Mouse (Mus musculus): ENCODE data around the gene Zbtb8b. TPM values are rescaled to one million over a fixed set of nuclear protein-coding genes. Genes with fewer than 3 reads are reported as not detected.
"Not testable (repeated sequence)": the region's sequence is repeated elsewhere in the genome, so short reads cannot be mapped to it uniquely, and the experiment has no call there.

The Zbtb8b gene
- polyA plus RNA-seq, 1 experiment from 2014 or later, result 2.4 TPM

DNA sequence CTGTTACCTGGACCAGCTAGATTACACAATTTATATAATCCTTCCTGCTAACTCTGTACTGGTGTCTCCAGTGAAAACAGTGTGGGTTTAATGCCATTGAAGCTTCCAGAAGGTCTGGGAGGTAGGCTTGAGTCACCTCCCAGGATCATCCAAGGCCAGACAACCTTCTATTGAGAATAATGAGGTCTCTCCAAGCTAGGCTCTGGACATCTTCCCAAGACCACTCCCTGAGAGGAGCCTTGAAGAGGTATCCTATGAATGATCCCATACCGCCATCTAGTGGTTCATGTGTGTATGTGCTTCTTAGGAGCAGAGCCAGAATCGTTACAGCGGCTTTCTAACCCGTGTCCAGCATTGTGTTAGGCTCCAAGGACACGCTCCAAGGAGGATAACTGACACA is 14.6 kb upstream of the Zbtb8b start:
- Histone ChIP-seq H3K36me3 (replicated peaks) (no peaks in the 10 kb centered on the region), H3K4me3 (no peak overlapping the region), H3K27me3 (replicated peaks; ENCODE audit: low read depth, poor library complexity, severe bottlenecking) (no peaks in the 10 kb centered on the region), H3K9me3 (no peaks in the 10 kb centered on the region), H3K4me1 (no peaks in the 10 kb centered on the region), H3K27ac (replicated peaks) (no peak overlapping the region)
- WGBS, result 7% methylated on average over 5 of the region's 5 CpGs
- DNase-seq (ENCODE audit: low spot score), result peak; percentile 58

DNA sequence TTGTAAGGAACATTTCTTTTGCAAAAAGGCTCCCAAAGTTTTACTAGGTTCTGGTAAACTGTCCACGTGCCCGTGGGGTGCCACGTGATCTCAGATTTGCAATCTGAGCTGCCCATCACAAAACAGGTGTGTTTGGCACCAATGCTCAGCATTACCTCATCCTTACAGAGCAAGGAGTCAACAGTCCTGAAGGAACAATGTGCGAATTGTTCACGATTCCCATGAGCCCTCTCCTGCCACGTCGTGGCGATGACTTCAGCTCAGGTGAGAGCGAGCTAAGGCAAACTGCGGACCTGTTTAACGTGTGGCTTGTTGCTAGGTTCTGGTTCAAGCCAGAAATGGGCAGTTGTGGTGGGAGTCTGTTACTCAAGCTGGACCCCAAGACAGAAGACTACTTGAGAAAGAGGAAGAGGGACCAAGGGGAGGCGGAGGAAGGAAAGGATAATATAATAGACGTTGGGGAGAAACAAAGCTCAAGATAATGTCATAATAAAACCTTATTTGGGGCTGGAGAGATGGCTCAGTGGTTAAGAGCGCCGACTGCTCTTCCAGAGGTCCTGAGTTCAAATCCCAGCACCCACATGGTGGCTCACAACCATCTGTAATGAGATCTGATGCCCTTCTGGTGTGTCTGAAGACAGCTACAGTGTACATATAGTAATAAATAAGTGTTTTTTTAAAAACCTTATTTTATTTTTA is 11.0 kb upstream of the Zbtb8b start:
- no peaks in the 10 kb centered on the region for H3K9me3 ChIP-seq
- 85% methylated on average over 15 of the region's 15 CpGs for WGBS
- DNase-seq (ENCODE audit: low spot score), result no peak
- no peak overlapping the region for H3K4me3 ChIP-seq
- H3K27ac ChIP-seq (replicated peaks), result no peak overlapping the region
- H3K36me3 ChIP-seq (replicated peaks), result no peaks in the 10 kb centered on the region
- H3K27me3 ChIP-seq (replicated peaks; ENCODE audit: low read depth, poor library complexity, severe bottlenecking), result no peaks in the 10 kb centered on the region
- H3K4me1 ChIP-seq, result no peaks in the 10 kb centered on the region

DNA sequence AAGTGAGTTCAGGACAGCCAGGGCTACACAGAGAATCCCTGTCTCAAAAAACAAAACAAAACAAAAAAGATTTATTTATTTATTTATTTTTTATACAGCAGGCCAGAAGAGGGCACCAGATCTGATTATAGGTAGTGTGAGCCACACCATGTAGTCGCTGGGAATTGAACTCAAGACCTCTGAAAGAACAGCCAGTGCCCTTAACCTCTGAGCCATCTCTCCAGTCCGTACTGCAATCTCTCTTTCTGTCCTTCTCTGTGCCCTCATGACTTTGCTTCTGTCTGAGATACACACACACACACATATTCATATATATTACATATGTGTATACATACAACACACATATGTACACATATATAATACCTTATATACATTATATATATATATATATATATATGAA is 10.2 kb upstream of the Zbtb8b start:
- Histone ChIP-seq H3K9me3 (no peaks in the 10 kb centered on the region), H3K27me3 (replicated peaks; ENCODE audit: low read depth, poor library complexity, severe bottlenecking) (no peaks in the 10 kb centered on the region), H3K36me3 (replicated peaks) (no peaks in the 10 kb centered on the region), H3K4me1 (no peaks in the 10 kb centered on the region), H3K27ac (replicated peaks) (no peak overlapping the region), H3K4me3 (no peak overlapping the region)
- 80% methylated on average over 2 of the region's 2 CpGs for WGBS
- no peak for DNase-seq (ENCODE audit: low spot score)

DNA sequence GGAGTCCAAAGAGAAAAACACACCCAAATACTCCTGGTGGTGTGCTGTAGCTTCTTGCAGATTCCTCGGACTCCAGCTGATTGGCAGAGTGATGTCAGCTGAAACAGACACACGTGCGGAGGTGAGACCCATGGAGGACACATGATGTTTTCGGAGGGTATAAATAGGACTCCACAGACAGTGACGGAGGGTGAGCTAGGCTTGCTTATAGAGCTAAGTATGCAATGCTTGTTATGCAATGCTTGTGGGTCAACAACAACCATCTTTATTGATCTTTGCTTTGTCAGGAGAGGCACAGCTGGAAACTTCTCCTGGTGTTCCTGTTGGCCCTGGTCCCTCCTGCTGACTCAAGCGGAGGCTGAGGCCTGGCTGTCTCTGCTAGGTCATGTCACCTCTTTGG is 8.1 kb upstream of the Zbtb8b start:
- DNase-seq (ENCODE audit: low spot score), result no peak
- Histone ChIP-seq H3K9me3 (no peaks in the 10 kb centered on the region), H3K4me3 (no peak overlapping the region), H3K4me1 (peaks cover 5% of the 10 kb centered on the region; the same call in 1 of the 2 replicates), H3K36me3 (replicated peaks) (no peaks in the 10 kb centered on the region), H3K27me3 (replicated peaks; ENCODE audit: low read depth, poor library complexity, severe bottlenecking) (no peaks in the 10 kb centered on the region), H3K27ac (replicated peaks) (no peak overlapping the region)
- 89% methylated on average over 6 of the region's 6 CpGs for WGBS

DNA sequence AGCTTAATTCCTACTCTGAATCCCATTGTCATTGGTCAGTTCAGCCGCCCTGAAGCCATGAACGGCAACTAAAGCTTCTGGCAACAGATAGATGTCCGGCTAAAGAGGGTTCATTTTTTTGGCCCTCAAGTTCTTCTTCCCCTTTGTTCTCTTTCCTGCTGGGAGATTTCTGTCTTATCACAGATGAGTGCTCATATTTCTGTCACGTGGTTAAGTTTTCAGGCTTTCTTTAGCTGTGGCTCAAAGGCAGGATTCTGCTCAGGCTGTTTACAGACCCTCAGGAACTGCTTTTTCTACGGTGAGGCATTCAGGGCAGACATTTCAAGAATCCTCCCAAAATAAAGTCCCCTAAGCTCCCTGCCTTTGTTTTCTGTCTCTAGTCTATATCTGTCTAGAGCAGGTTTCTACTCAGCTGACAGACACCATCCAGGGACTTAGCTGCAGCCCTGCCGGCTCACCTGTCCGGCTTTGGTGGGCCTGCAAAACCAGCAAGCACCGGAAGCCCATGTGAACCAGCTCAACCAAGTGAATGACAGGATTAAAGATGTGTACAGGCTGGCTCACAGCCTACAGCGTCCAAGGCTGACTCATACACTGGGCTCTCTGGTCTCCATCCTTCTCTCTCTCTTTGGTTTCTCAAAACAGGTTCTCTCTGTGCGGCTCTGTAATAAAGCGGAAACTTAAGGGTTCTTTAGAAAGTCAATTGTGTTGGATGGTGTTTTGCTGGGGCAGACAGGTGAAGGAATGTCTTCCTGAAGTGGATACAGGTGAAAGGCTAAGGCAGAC is 7.3 kb upstream of the Zbtb8b start:
- no peaks in the 10 kb centered on the region for H3K9me3 ChIP-seq
- no peak overlapping the region for H3K27ac ChIP-seq (replicated peaks)
- no peak overlapping the region for H3K4me3 ChIP-seq
- peaks cover 5% of the 10 kb centered on the region; the same call in 1 of the 2 replicates for H3K4me1 ChIP-seq
- no peaks in the 10 kb centered on the region for H3K36me3 ChIP-seq (replicated peaks)
- peaks cover 3% of the 10 kb centered on the region for H3K27me3 ChIP-seq (replicated peaks; ENCODE audit: low read depth, poor library complexity, severe bottlenecking)
- 81% methylated on average over 11 of the region's 11 CpGs for WGBS
- no peak for DNase-seq (ENCODE audit: low spot score)

DNA sequence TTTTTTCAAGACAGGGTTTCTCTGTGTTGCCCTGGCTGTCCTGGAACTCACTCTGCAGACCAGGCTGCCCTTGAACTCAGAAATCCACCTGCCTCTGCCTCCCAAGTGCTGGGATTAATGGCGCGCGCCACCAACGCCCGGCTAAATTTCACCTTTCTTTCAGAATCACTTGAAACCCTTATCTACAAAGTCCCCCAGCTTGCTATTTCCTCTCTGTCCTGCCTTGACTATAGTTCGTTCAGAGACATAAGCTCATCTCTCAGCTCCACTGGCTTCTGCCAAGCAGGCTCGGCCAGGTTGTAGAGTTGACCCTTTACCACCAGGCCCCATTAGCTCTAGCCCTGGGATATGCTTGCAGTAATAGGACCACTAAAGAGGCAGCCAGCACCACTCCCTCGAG is 6.7 kb upstream of the Zbtb8b start:
- H3K9me3 ChIP-seq, result no peaks in the 10 kb centered on the region
- no peak for DNase-seq (ENCODE audit: low spot score)
- H3K27me3 ChIP-seq (replicated peaks; ENCODE audit: low read depth, poor library complexity, severe bottlenecking), result peaks cover 9% of the 10 kb centered on the region
- H3K4me1 ChIP-seq, result peaks cover 5% of the 10 kb centered on the region; the same call in 1 of the 2 replicates
- H3K4me3 ChIP-seq, result no peak overlapping the region
- H3K36me3 ChIP-seq (replicated peaks), result no peaks in the 10 kb centered on the region
- no peak overlapping the region for H3K27ac ChIP-seq (replicated peaks)
- 81% methylated on average over 8 of the region's 8 CpGs for WGBS

DNA sequence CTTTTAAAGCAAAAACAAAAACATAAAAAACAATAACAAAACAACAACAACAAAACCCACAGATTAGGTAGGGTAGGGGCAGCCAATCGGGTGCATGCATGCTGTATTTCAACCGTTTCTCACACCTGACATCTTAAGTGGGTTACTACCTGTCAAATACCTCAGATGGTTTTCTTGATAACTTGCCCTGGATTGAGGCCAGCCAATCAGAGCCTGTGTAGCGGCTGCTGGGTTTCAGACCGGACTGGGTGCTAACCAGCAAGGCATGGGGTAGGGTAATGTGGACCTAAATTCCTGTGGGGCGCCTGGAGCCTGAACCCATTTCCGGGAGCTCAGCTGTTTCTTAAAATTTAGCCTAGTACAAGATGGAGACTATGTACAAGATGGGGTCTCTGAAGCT is 492 bp upstream of the Zbtb8b start:
- no peak for DNase-seq (ENCODE audit: low spot score)
- Histone ChIP-seq H3K36me3 (replicated peaks) (no peaks in the 10 kb centered on the region), H3K4me1 (peaks cover 15% of the 10 kb centered on the region), H3K9me3 (no peaks in the 10 kb centered on the region), H3K4me3 (peak overlapping the region; percentile 61), H3K27me3 (replicated peaks; ENCODE audit: low read depth, poor library complexity, severe bottlenecking) (peaks cover 43% of the 10 kb centered on the region), H3K27ac (replicated peaks) (no peak overlapping the region)
- WGBS, result 29% methylated on average over 6 of the region's 6 CpGs

DNA sequence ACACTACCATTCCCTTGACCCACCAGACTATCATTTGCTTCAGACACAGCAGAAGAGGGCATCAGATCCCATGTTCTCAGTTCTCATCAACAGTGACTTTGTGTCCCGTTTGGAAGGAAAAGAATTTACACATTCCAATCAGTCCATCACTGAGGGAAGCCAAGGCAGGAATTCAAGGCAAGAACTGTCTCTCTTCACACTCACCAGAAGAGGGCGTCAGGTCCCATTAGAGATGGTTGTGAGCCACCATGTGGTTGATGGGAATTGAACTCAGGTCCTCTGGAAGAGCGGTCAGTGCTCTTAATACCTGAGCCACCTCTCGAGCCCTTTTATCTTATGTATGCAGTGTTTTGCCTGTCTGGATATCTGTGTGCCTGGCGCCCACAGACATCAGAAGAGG is 22.3 kb downstream of the Zbtb8b start:
- H3K36me3 ChIP-seq (replicated peaks), result no peaks in the 10 kb centered on the region
- no peaks in the 10 kb centered on the region for H3K9me3 ChIP-seq
- no peak for DNase-seq (ENCODE audit: low spot score)
- H3K4me3 ChIP-seq, result no peak overlapping the region
- no peak overlapping the region for H3K27ac ChIP-seq (replicated peaks)
- no peaks in the 10 kb centered on the region for H3K27me3 ChIP-seq (replicated peaks; ENCODE audit: low read depth, poor library complexity, severe bottlenecking)
- 77% methylated on average over 5 of the region's 5 CpGs for WGBS
- H3K4me1 ChIP-seq, result no peaks in the 10 kb centered on the region

DNA sequence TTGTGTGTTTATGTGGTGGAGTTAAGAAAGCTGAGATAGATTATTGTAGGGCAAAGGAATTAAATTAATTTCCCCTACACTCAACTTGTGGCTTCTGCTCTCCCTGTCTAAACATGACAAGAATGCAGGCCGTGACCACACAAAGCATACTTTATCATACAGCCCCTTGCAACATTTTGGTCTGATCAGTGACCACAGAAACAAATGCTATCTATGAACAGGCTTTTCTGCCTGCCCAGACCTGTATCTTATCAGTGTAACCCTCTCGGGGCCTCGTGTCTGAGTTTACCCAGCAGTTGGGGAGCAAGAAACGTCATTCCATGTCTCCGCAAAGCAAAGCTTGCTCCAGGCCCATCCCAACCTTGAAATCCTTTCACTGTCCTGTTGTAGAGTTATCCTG is 24.2 kb downstream of the Zbtb8b start:
- WGBS, result 81% methylated on average over 5 of the region's 5 CpGs
- Histone ChIP-seq H3K4me1 (no peaks in the 10 kb centered on the region), H3K4me3 (no peak overlapping the region), H3K27ac (replicated peaks) (no peak overlapping the region), H3K36me3 (replicated peaks) (no peaks in the 10 kb centered on the region), H3K27me3 (replicated peaks; ENCODE audit: low read depth, poor library complexity, severe bottlenecking) (no peaks in the 10 kb centered on the region), H3K9me3 (no peaks in the 10 kb centered on the region)
- no peak for DNase-seq (ENCODE audit: low spot score)

DNA sequence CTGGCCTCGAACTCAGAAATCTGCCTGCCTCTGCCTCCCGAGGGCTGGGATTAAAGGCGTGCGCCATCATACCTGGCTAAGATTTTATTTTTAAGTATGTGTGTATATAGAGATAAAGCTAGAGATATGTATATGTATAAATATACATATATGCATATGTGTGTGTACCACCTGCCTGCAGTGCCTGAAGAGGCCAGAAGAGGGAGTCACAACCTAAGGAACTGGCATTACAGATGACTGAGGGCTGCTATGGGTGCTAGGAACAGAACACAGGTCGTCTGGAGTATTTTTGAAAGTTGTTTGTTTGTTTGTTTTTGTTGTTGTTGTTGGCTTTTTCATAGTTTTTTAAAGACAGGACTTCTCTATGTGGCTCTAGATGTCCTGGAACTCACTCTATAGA is 24.8 kb downstream of the Zbtb8b start:
- no peak overlapping the region for H3K4me3 ChIP-seq
- 93% methylated on average over 5 of the region's 5 CpGs for WGBS
- H3K27me3 ChIP-seq (replicated peaks; ENCODE audit: low read depth, poor library complexity, severe bottlenecking), result no peaks in the 10 kb centered on the region
- no peaks in the 10 kb centered on the region for H3K9me3 ChIP-seq
- H3K27ac ChIP-seq (replicated peaks), result no peak overlapping the region
- no peaks in the 10 kb centered on the region for H3K36me3 ChIP-seq (replicated peaks)
- DNase-seq (ENCODE audit: low spot score), result no peak
- H3K4me1 ChIP-seq, result no peaks in the 10 kb centered on the region

DNA sequence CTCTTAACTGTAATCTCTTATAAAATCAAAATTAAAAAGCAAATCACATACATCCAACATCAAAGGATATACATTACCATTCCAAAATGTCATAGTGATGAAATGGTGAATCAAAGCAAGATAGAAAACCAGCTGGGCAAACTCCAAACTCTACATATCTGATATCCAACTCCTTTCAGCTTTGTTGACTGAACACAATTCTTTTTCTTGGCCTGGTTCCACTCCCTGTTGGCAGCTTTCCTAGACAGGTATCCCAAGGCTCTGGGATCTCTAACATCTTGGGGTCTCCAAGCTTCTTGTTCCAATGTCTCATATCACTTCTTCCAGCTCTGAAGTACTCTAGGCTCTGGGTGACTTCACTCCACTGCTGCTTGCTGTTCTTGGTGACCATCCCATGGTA is 29.7 kb downstream of the Zbtb8b start:
- no peaks in the 10 kb centered on the region for H3K36me3 ChIP-seq (replicated peaks)
- H3K4me1 ChIP-seq, result peaks cover 9% of the 10 kb centered on the region

DNA sequence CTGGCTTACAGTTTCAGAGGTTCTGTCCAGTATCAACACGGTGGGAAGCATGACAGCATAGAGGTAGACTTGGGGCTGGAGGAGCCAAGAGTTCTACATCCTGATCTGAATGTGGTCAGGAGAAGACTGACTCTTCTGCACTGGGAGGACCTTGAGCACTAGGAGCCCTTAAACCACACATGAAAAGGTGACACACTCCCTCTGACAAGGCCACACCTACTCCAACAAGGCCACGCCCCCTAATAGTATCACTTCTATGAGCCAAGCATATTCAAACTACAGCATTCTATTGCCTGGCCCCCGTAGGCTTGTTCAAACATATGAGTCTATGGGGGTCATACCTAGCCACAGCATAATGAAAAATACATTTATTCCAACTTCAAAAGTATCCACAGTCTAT is 30.1 kb downstream of the Zbtb8b start:
- not testable (repeated sequence) for DNase-seq (ENCODE audit: low spot score); H3K9me3 ChIP-seq; H3K4me3 ChIP-seq; H3K27ac ChIP-seq (replicated peaks); H3K36me3 ChIP-seq (replicated peaks); H3K4me1 ChIP-seq
- peaks cover 16% of the 10 kb centered on the region for H3K27me3 ChIP-seq (replicated peaks; ENCODE audit: low read depth, poor library complexity, severe bottlenecking)
- WGBS, result 86% methylated on average over 3 of the region's 3 CpGs

More for the DNA sequence above, 29.7 kb downstream of the Zbtb8b start:
- DNase-seq (ENCODE audit: low spot score), result no peak
- no peak overlapping the region for H3K27ac ChIP-seq (replicated peaks)
- no peak overlapping the region for H3K4me3 ChIP-seq
- H3K9me3 ChIP-seq, result no peaks in the 10 kb centered on the region
- peaks cover 14% of the 10 kb centered on the region for H3K27me3 ChIP-seq (replicated peaks; ENCODE audit: low read depth, poor library complexity, severe bottlenecking)

DNA sequence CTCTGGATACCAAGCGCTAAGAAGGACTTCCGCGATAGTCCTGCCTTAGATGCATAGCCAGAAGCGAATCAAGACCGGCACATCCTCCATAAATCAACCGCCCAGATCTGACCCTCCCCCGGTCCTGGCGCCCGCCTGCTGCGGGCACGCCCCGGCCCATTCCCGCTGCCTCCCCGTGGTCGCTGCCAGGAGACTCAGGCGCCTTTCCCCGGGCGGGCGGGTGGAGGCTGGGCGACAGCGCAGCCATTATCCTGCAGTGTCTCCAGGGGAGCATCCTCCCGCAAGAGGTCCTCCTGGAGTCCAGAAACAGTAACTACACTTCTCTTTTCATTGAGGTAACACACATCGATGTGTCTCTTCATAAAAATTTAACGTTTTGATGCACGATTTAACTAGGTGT is 34.2 kb downstream of the Zbtb8b start:
- peak; percentile 67 for DNase-seq (ENCODE audit: low spot score)
- H3K27me3 ChIP-seq (replicated peaks; ENCODE audit: low read depth, poor library complexity, severe bottlenecking), result peaks cover 20% of the 10 kb centered on the region
- H3K27ac ChIP-seq (replicated peaks), result peak overlapping the region; percentile 64
- WGBS, result 4% methylated on average over 25 of the region's 25 CpGs
- H3K9me3 ChIP-seq, result no peaks in the 10 kb centered on the region
- peaks cover 9% of the 10 kb centered on the region for H3K4me1 ChIP-seq
- peak overlapping the region; percentile 54 for H3K4me3 ChIP-seq
- H3K36me3 ChIP-seq (replicated peaks), result no peaks in the 10 kb centered on the region

Measured in embryonic facial prominence, embryonic 10.5 days (tissue).